Mouse (Mus musculus): ENCODE measurements around the gene Ddx21. TPM values are rescaled to one million over a fixed set of nuclear protein-coding genes. Genes with fewer than 3 reads are reported as not detected.
"Not testable (repeated sequence)": the region's sequence is repeated elsewhere in the genome, so short reads cannot be mapped to it uniquely, and the experiment has no call there.

The Ddx21 gene
- 10 to 100 TPM; 27.6 to 29.9 TPM for total RNA-seq (2021)

- intact Hi-C loops (cut with DNase I): loop anchor here (5.0 kb wide), 1 partner anchor 50 kb away; the partner anchor contains the start of gene Ddx50
- DNase-seq: peak; percentile 90 to 91
Observed at GRCm38 (mm10) chr10:62602177-62603040, at the start of gene Ddx21. Gene Ddx21 (minus strand): TSS chr10:62602281.

- peak; percentile 96 to 99 for DNase-seq
- intact Hi-C loops (cut with DNase I): loop anchor here (2.0 to 5.0 kb wide), 3 partner anchors 14 to 164 kb away; partner anchors contain the start of genes Ddx21 and Vps26a
Observed at GRCm38 (mm10) chr10:62650881-62651810, 49.1 kb upstream of the Ddx21 start, which contains the start of gene Ddx50. Gene Ddx50 (minus strand): TSS chr10:62651218.

- intact Hi-C loops (cut with DNase I): loop anchor here (2.0 to 5.0 kb wide), 3 partner anchors 14 to 163 kb away; partner anchors contain the start of genes Ddx21 and Vps26a
- DNase-seq: no peak
Observed at GRCm38 (mm10) chr10:62650358-62650782, 48.3 kb upstream of the Ddx21 start.

GRCm38 (mm10) chr10:62604161-62604560, 2.1 kb upstream of the Ddx21 start:
- DNase-seq: no peak
- intact Hi-C loops (cut with DNase I): loop anchor here (5.0 kb wide), 1 partner anchor 48 kb away; the partner anchor contains the start of gene Ddx50

- intact Hi-C loops (cut with DNase I): loop anchor here (5.0 kb wide), 1 partner anchor 49 kb away; the partner anchor contains the start of gene Ddx50
- DNase-seq: no peak
Observed at GRCm38 (mm10) chr10:62603233-62604030, 1.4 kb upstream of the Ddx21 start.

GRCm38 (mm10) chr10:62601833-62602176, 276 bp downstream of the Ddx21 start:
- intact Hi-C loops (cut with DNase I): loop anchor here (5.0 kb wide), 1 partner anchor 50 kb away; the partner anchor contains the start of gene Ddx50
- no peak for DNase-seq

GRCm38 (mm10) chr10:62601053-62601791, 859 bp downstream of the Ddx21 start:
- DNase-seq: no peak
- intact Hi-C loops (cut with DNase I): loop anchor here (5.0 kb wide), 1 partner anchor 51 kb away; the partner anchor contains the start of gene Ddx50

- intact Hi-C loops (cut with DNase I): loop anchor here (5.0 kb wide), 1 partner anchor 52 kb away; the partner anchor contains the start of gene Ddx50
- no peak for DNase-seq
Observed at GRCm38 (mm10) chr10:62600056-62600455, 2.0 kb downstream of the Ddx21 start.

GRCm38 (mm10) chr10:62599311-62599710, 2.8 kb downstream of the Ddx21 start:
- DNase-seq; intact Hi-C loops (cut with DNase I): not testable (repeated sequence)

GRCm38 (mm10) chr10:62592496-62592895, 9.6 kb downstream of the Ddx21 start:
- intact Hi-C loops (cut with DNase I): loop anchor here (5.0 kb wide), 1 partner anchor 90 kb away; no protein-coding TSS in a partner anchor
- no peak for DNase-seq

- intact Hi-C loops (cut with DNase I): loop anchor here (5.0 kb wide), 1 partner anchor 92 kb away; no protein-coding TSS in a partner anchor
- DNase-seq: peak; percentile 83 to 85
Observed at GRCm38 (mm10) chr10:62590200-62590599, 11.9 kb downstream of the Ddx21 start.

- intact Hi-C loops (cut with DNase I): no loop called here
- DNase-seq: no peak
Observed at GRCm38 (mm10) chr10:62588616-62589015, 13.5 kb downstream of the Ddx21 start.

- no peak for DNase-seq
- intact Hi-C loops (cut with DNase I): no loop called here
Observed at GRCm38 (mm10) chr10:62583245-62583644, 18.8 kb downstream of the Ddx21 start.

GRCm38 (mm10) chr10:62582701-62583100, 19.4 kb downstream of the Ddx21 start:
- intact Hi-C loops (cut with DNase I): no loop called here
- no peak for DNase-seq

- intact Hi-C loops (cut with DNase I): no loop called here
- no peak for DNase-seq
Observed at GRCm38 (mm10) chr10:62582263-62582662, 19.8 kb downstream of the Ddx21 start.

GRCm38 (mm10) chr10:62579129-62579528, 23.0 kb downstream of the Ddx21 start:
- DNase-seq; intact Hi-C loops (cut with DNase I): not testable (repeated sequence)

GRCm38 (mm10) chr10:62578338-62579100, 23.6 kb downstream of the Ddx21 start, which contains the start of gene Kif1bp:
Gene Kif1bp (minus strand): TSS chr10:62578457.
- DNase-seq: peak; percentile 94 to 96
- intact Hi-C loops (cut with DNase I): no loop called here
